Mouse (Mus musculus): ENCODE results near the gene Ttc39b.

- TF ChIP-seq GATA1 (IDR thresholded peaks at IDR 0.05; ENCODE audit: low read depth, low read length): no peak
- TF ChIP-seq CTCF (IDR thresholded peaks at IDR 0.05 in 2 of 3, conservative IDR thresholded peaks at IDR 0.05 in 1 of 3; ENCODE audit: control insufficient read depth in 1 of 3, insufficient read depth in 1 of 3, low read depth in 2 of 3, low read length in 3 of 3, poor library complexity in 1 of 3, severe bottlenecking in 1 of 3): no peak
- TF ChIP-seq BHLHE40 (IDR thresholded peaks at IDR 0.05; ENCODE audit: borderline replicate concordance, low read depth, low read length): no peak
- TF ChIP-seq ZC3H11A (IDR thresholded peaks at IDR 0.05; ENCODE audit: low read depth, low read length): no peak
- TF ChIP-seq TAL1 (IDR thresholded peaks at IDR 0.05; ENCODE audit: low read length): no peak
- TF ChIP-seq HCFC1 (IDR thresholded peaks at IDR 0.05; ENCODE audit: low read depth, low read length): no peak
- no peak for TF ChIP-seq EP300 (IDR thresholded peaks at IDR 0.05; ENCODE audit: low read depth in 1 of 2, low read length in 2 of 2)
- no peak for TF ChIP-seq CHD1 (IDR thresholded peaks at IDR 0.05; ENCODE audit: low read depth, low read length)
- TF ChIP-seq E2F4 (IDR thresholded peaks at IDR 0.05; ENCODE audit: borderline replicate concordance, low read depth, low read length): no peak
Observed at GRCm38 (mm10) chr4:83312336-83312735, 11.7 kb downstream of the Ttc39b start.
